Mouse (Mus musculus): Measurements from ENCODE around the gene Hcn1. TPM values are rescaled to one million over a fixed set of nuclear protein-coding genes. Genes with fewer than 3 reads are reported as not detected.

Hcn1 gene
- polyA plus RNA-seq, 2 experiments = 0.06 to 0.21 TPM

- H3K4me2 ChIP-seq (replicated peaks; ENCODE audit: low read depth, low read length, severe bottlenecking) = no peak overlapping the region
- ATAC-seq (ENCODE audit: low FRiP score, low read depth) = no peak
- no peak overlapping the region for H3K4me3 ChIP-seq (replicated peaks; ENCODE audit: low read length)
- DNase-seq (ENCODE audit: low spot score) = no peak
- no peaks in the 10 kb centered on the region for H3K36me3 ChIP-seq (ENCODE audit: control insufficient read depth, insufficient read depth, low read length)
- H3K9me3 ChIP-seq (ENCODE audit: control insufficient read depth, low read length) = no peaks in the 10 kb centered on the region
- TF ChIP-seq POLR2A (IDR thresholded peaks at IDR 0.05; ENCODE audit: borderline replicate concordance, extremely low read depth, insufficient read depth, insufficient read length) = no peak
- no peak overlapping the region for H3K27ac ChIP-seq (replicated peaks; ENCODE audit: low read depth, low read length)
- no peaks in the 10 kb centered on the region for H3K27me3 ChIP-seq (ENCODE audit: control insufficient read depth, insufficient read depth, low read length)
- 49% methylated on average over 7 of the region's 7 CpGs for WGBS
- no peak overlapping the region for H3K9ac ChIP-seq (ENCODE audit: low read depth, low read length, severe bottlenecking)
- no peaks in the 10 kb centered on the region for H3K4me1 ChIP-seq (ENCODE audit: control insufficient read depth, insufficient read depth, low read length)
Measured at GRCm38 (mm10) chr13:117975382-117975781, 373.3 kb downstream of the Hcn1 start.

- 39% methylated on average over 9 of the region's 10 CpGs for WGBS
- ATAC-seq (ENCODE audit: low FRiP score, low read depth) = no peak
- no peak overlapping the region for H3K4me2 ChIP-seq (replicated peaks; ENCODE audit: low read depth, low read length, severe bottlenecking)
Measured at GRCm38 (mm10) chr13:117975823-117976222, 373.7 kb downstream of the Hcn1 start.

DNA sequence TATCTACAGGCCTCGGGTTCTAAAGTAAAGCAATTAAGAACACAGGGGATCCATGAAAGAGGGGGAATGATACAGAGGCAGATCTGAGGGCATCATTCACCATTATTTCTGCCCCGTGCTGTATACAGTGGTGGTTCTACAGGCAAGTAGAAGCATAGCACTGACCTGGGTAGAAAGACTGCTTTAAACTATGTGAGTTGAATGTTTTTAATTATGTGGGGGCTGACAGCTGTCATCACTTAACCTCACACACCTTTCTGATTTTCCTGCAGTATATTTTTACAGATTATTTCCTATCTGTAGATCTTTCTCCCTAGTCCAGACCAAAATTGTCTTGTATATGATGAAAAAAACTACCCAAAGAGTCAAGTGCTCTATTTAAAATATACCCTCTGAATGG lies 382.2 kb downstream of the Hcn1 start:
- no peak overlapping the region for H3K4me2 ChIP-seq (replicated peaks; ENCODE audit: low read depth, low read length, severe bottlenecking)
- H3K27ac ChIP-seq (replicated peaks; ENCODE audit: low read depth, low read length) = no peak overlapping the region
- no peak overlapping the region for H3K9ac ChIP-seq (ENCODE audit: low read depth, low read length, severe bottlenecking)
- no peaks in the 10 kb centered on the region for H3K9me3 ChIP-seq (ENCODE audit: control insufficient read depth, low read length)
- H3K27me3 ChIP-seq (ENCODE audit: control insufficient read depth, insufficient read depth, low read length) = no peaks in the 10 kb centered on the region
- TF ChIP-seq POLR2A (IDR thresholded peaks at IDR 0.05; ENCODE audit: borderline replicate concordance, extremely low read depth, insufficient read depth, insufficient read length) = no peak
- H3K4me1 ChIP-seq (ENCODE audit: control insufficient read depth, insufficient read depth, low read length) = no peaks in the 10 kb centered on the region
- ATAC-seq (ENCODE audit: low FRiP score, low read depth) (no peak), DNase-seq (ENCODE audit: low spot score) (no peak)
- H3K4me3 ChIP-seq (replicated peaks; ENCODE audit: low read length) = no peak overlapping the region
- WGBS = 17% methylated on average over 2 of the region's 2 CpGs
- no peaks in the 10 kb centered on the region for H3K36me3 ChIP-seq (ENCODE audit: control insufficient read depth, insufficient read depth, low read length)

More at GRCm38 (mm10) chr13:117975823-117976222, 373.7 kb downstream of the Hcn1 start:
- Histone ChIP-seq H3K4me3 (replicated peaks; ENCODE audit: low read length) (no peak overlapping the region), H3K27me3 (ENCODE audit: control insufficient read depth, insufficient read depth, low read length) (no peaks in the 10 kb centered on the region), H3K9ac (ENCODE audit: low read depth, low read length, severe bottlenecking) (no peak overlapping the region), H3K4me1 (ENCODE audit: control insufficient read depth, insufficient read depth, low read length) (no peaks in the 10 kb centered on the region), H3K27ac (replicated peaks; ENCODE audit: low read depth, low read length) (no peak overlapping the region), H3K36me3 (ENCODE audit: control insufficient read depth, insufficient read depth, low read length) (no peaks in the 10 kb centered on the region), H3K9me3 (ENCODE audit: control insufficient read depth, low read length) (no peaks in the 10 kb centered on the region)
- no peak for TF ChIP-seq POLR2A (IDR thresholded peaks at IDR 0.05; ENCODE audit: borderline replicate concordance, extremely low read depth, insufficient read depth, insufficient read length)
- DNase-seq (ENCODE audit: low spot score) = no peak

DNA sequence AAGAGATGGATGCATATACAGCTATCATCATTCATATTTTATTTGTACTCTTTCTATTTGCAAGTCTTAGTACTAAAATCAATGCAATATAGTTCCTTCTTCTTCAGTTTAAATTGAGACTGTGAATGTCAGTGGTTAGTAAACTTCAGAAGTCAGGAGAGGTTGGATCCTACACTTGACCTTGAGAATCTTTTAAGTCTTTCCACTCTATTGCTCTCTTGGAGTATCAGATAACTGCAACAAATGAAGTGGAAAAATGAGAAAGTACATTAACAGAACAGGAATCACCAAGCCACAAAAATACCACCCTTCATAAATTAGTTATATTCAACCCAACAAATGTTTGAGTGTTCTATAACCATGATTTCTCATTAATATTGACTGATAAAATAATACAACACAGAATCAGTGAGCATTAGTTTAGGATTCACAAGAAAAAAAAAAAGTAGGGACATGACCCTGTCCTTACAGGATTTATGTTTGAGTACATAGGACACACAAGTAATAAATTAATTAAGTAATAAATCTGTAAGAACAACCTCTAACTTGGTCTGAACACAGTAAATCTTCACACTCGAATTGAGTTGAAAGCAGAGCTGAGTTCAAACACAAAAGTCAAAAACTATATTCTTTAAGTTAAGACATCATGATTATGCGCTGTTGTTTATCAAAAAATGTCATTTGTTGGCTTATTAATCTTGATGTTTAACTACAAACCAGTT lies 397.8 kb downstream of the Hcn1 start:
- Histone ChIP-seq H3K36me3 (ENCODE audit: control insufficient read depth, insufficient read depth, low read length) (no peaks in the 10 kb centered on the region), H3K4me1 (ENCODE audit: control insufficient read depth, insufficient read depth, low read length) (no peaks in the 10 kb centered on the region), H3K9ac (ENCODE audit: low read depth, low read length, severe bottlenecking) (no peak overlapping the region), H3K4me3 (replicated peaks; ENCODE audit: low read length) (no peak overlapping the region), H3K27me3 (ENCODE audit: control insufficient read depth, insufficient read depth, low read length) (no peaks in the 10 kb centered on the region), H3K27ac (replicated peaks; ENCODE audit: low read depth, low read length) (no peak overlapping the region), H3K4me2 (replicated peaks; ENCODE audit: low read depth, low read length, severe bottlenecking) (no peak overlapping the region), H3K9me3 (ENCODE audit: control insufficient read depth, low read length) (no peaks in the 10 kb centered on the region)
- no peak for TF ChIP-seq POLR2A (IDR thresholded peaks at IDR 0.05; ENCODE audit: borderline replicate concordance, extremely low read depth, insufficient read depth, insufficient read length)
- WGBS = 78% methylated on average over 2 of the region's 2 CpGs
- DNase-seq (ENCODE audit: low spot score) = no peak
- no peak for ATAC-seq (ENCODE audit: low FRiP score, low read depth)

DNA sequence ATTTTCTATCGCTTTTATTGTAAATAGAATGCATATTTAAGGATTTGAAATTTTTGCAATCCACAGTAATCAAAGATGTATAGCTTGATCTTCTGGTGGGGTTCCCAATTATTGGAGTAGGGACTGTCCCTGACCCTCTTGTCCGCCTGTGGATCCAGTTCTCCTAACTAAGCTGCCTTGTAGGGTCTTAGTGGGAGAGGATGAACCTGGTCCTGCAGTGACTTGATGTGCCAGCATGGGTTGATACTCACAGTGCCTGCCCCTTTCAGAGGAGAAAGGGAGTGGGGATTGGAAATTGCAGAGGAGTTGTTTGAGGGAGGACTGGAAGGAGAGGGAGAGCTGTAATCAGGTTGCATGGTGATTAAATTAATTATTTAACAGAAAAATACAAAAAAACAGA lies 398.4 kb downstream of the Hcn1 start:
- ATAC-seq (ENCODE audit: low FRiP score, low read depth) (no peak), DNase-seq (ENCODE audit: low spot score) (no peak)
- no peak for TF ChIP-seq POLR2A (IDR thresholded peaks at IDR 0.05; ENCODE audit: borderline replicate concordance, extremely low read depth, insufficient read depth, insufficient read length)
- no peaks in the 10 kb centered on the region for H3K4me1 ChIP-seq (ENCODE audit: control insufficient read depth, insufficient read depth, low read length)
- no peak overlapping the region for H3K4me3 ChIP-seq (replicated peaks; ENCODE audit: low read length)
- no peaks in the 10 kb centered on the region for H3K9me3 ChIP-seq (ENCODE audit: control insufficient read depth, low read length)
- H3K27me3 ChIP-seq (ENCODE audit: control insufficient read depth, insufficient read depth, low read length) = no peaks in the 10 kb centered on the region
- no peak overlapping the region for H3K9ac ChIP-seq (ENCODE audit: low read depth, low read length, severe bottlenecking)
- H3K4me2 ChIP-seq (replicated peaks; ENCODE audit: low read depth, low read length, severe bottlenecking) = no peak overlapping the region
- no peak overlapping the region for H3K27ac ChIP-seq (replicated peaks; ENCODE audit: low read depth, low read length)
- 86% methylated on average over 2 of the region's 2 CpGs for WGBS
- H3K36me3 ChIP-seq (ENCODE audit: control insufficient read depth, insufficient read depth, low read length) = no peaks in the 10 kb centered on the region

All from limb, embryonic 14.5 days (tissue).